Mouse (Mus musculus) forebrain, embryonic 11.5 days (tissue): ENCODE data around the gene Edf1. TPM values are rescaled to one million over a fixed set of nuclear protein-coding genes. Genes with fewer than 3 reads are reported as not detected.

ENCODE experiments used
- ATAC-seq: fragments of 200-750 bp; cut with Nextera tagmentation; replicated peaks from 2 replicates; pipeline ENCODE4 v1.8.0; 2017; ENCODE audit warnings: moderate TSS enrichment; ENCODE audit not compliant: low FRiP score
- DNase-seq: peaks from one replicate; pipeline ENCODE4 v3.0.0-alpha.2; 2017; ENCODE audit warnings: low spot score
- H3K27ac ChIP-seq: fragments of 300-500 bp; sonication (generic); 2 replicates; pipeline ENCODE4 v1.5.1; 2014; ENCODE audit warnings: low read depth, low read length
- H3K27me3 ChIP-seq: fragments of 300-500 bp; sonication (generic); 2 replicates; pipeline ENCODE4 v1.6.1; 2014; ENCODE audit warnings: mild to moderate bottlenecking, low read length, mixed read lengths; ENCODE audit not compliant: control insufficient read depth, insufficient read depth
- H3K36me3 ChIP-seq: fragments of 300-500 bp; sonication (generic); 2 replicates; pipeline ENCODE4 v1.6.1; 2014; ENCODE audit warnings: mild to moderate bottlenecking, low read length, moderate library complexity, mixed read lengths; ENCODE audit not compliant: control insufficient read depth, insufficient read depth
- H3K4me1 ChIP-seq: fragments of 300-500 bp; sonication (generic); replicated peaks from 2 replicates; pipeline ENCODE4 v1.6.1; 2014; ENCODE audit warnings: low read length, mixed read lengths; ENCODE audit not compliant: control insufficient read depth, insufficient read depth
- H3K4me2 ChIP-seq: fragments of 300-500 bp; sonication (generic); 2 replicates; pipeline ENCODE4 v1.6.1; 2014; ENCODE audit warnings: low read depth, mild to moderate bottlenecking, low read length, moderate library complexity, mixed read lengths; ENCODE audit not compliant: severe bottlenecking
- H3K4me3 ChIP-seq: fragments of 300-500 bp; sonication (generic); 2 replicates; pipeline ENCODE4 v1.5.1; 2014; ENCODE audit warnings: low read depth, low read length
- H3K9ac ChIP-seq: fragments of 300-500 bp; sonication (generic); 2 replicates; pipeline ENCODE4 v1.6.1; 2014; ENCODE audit warnings: low read length
- H3K9me3 ChIP-seq: fragments of 300-500 bp; sonication (generic); 2 replicates; pipeline ENCODE4 v1.6.1; 2016; ENCODE audit warnings: low read length, mixed read lengths; ENCODE audit not compliant: control insufficient read depth
- WGBS: fragments of 180-500 bp; shearing (Covaris S2); extraction: QIAGEN DNeasy Blood & Tissue Kit; methylation state at CpG from one replicate; pipeline ENCODE4 v1.1.7; 2014; 5-methylcytosine and 5-hydroxymethylcytosine counted together
- polyA plus RNA-seq: library from polyadenylated mRNA; unstranded; fragments of >200 nt; fragmentation: Nextera tagmentation; extraction: Ambion mirVana; gene quantifications from 2 replicates; pipeline ENCODE4 v1.2.1, GENCODE M21; 2014

The Edf1 gene
- polyA plus RNA-seq, 1 experiment from 2014 or later: 371 TPM

- no peak overlapping the region for H3K4me3 ChIP-seq
- H3K4me2 ChIP-seq: no peak overlapping the region
- WGBS: 77% methylated on average over 1 of the region's 1 CpGs
- no peak overlapping the region for H3K27ac ChIP-seq
- H3K9ac ChIP-seq: no peak overlapping the region
- H3K4me1 ChIP-seq: peaks cover 9% of the 10 kb centered on the region
- DNase-seq (no peak), ATAC-seq (no peak)
- H3K36me3 ChIP-seq: peaks cover 9% of the 10 kb centered on the region; the same call in 1 of the 2 replicates
- H3K27me3 ChIP-seq: no peaks in the 10 kb centered on the region
- H3K9me3 ChIP-seq: no peaks in the 10 kb centered on the region
Measured at GRCm38 (mm10) chr2:25556296-25556695, 1.4 kb upstream of the Edf1 start.

DNA sequence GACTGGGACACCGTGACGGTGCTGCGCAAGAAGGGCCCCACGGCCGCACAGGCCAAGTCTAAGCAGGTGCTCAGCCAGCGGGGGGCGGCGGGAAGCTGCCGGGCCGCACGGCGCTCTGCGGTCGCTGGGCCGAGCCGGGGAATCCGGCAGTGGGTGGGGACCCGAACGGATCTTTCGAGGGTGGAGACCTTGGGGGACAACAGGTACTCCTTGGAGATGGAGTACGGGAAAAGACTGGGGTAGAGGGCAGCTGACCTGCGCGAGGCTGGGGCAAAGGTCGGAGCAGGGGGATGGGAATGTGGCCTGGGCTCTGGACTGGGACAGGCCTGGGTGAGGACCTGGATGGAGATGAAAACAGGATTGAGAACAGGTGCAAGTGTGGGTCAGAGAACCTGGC, 315 bp downstream of the Edf1 start:
- Histone ChIP-seq H3K4me1 (peaks cover 9% of the 10 kb centered on the region), H3K27ac (0 out of 2 replicates have a peak overlapping the region, but pooled peaks have one; percentile 18), H3K4me2 (peak overlapping the region; percentile 98), H3K4me3 (peak overlapping the region; percentile 94), H3K9me3 (no peaks in the 10 kb centered on the region), H3K27me3 (no peaks in the 10 kb centered on the region), H3K9ac (peak overlapping the region; percentile 87), H3K36me3 (peaks cover 18% of the 10 kb centered on the region; the same call in 1 of the 2 replicates)
- ATAC-seq (peak; percentile 47), DNase-seq (peak; percentile 66)
- under 1% methylated on average over 24 of the region's 24 CpGs for WGBS

DNA sequence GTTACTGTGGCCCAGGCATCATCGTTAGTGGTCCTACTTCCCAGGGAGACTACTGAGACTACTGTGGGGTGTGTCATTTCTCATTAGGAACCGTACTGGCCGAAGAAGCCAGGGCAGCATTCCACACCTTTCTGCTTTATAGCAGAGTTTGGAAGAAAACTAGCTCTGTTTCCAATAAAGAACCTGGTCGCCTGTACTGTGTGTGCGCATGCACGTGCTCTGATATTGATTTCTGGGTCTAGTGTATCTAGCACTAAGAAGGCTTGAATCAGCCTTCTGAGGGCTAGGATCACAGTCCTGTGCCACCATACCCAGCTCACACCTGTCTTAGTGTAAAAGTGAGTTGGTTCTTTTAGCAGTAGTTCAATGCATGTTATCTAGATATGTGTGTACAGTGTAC, 1.1 kb downstream of the Edf1 start:
- Histone ChIP-seq H3K36me3 (peaks cover 21% of the 10 kb centered on the region; the same call in 1 of the 2 replicates), H3K9ac (peak overlapping the region; percentile 87), H3K4me2 (peak overlapping the region; percentile 98), H3K27me3 (no peaks in the 10 kb centered on the region), H3K4me1 (peaks cover 9% of the 10 kb centered on the region), H3K9me3 (no peaks in the 10 kb centered on the region), H3K27ac (no peak overlapping the region), H3K4me3 (peak overlapping the region; percentile 94)
- no peak for ATAC-seq
- 76% methylated on average over 6 of the region's 6 CpGs for WGBS
- no peak for DNase-seq

- Histone ChIP-seq H3K27me3 (no peaks in the 10 kb centered on the region), H3K9ac (no peak overlapping the region), H3K9me3 (no peaks in the 10 kb centered on the region), H3K36me3 (peaks cover 21% of the 10 kb centered on the region; the same call in 1 of the 2 replicates), H3K4me1 (peaks cover 9% of the 10 kb centered on the region), H3K4me2 (no peak overlapping the region), H3K27ac (no peak overlapping the region), H3K4me3 (no peak overlapping the region)
- WGBS: 94% methylated on average over 8 of the region's 8 CpGs
- no peak for DNase-seq
- ATAC-seq: no peak
Measured at GRCm38 (mm10) chr2:25560551-25560950, 2.9 kb downstream of the Edf1 start.

DNA sequence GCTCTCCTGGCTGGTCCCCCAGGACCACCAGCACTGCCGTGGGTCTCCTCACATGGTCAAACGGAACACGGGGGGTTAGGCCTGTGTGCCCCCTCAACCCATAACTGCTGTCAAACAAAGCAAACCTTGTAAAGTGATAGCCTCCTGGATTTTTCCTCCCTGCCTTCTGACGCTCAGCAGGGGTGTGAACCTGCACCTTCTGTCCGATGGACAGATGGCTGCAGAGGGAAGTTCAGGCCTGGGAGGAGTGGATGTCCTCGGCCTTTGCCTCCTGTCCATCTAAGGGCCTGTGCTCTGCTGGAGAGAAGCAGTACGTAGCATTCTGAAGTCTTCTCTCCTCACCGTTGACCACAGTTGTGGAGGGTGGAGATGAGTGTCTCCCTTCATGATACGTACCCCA, 4.3 kb downstream of the Edf1 start:
- no peaks in the 10 kb centered on the region for H3K27me3 ChIP-seq
- H3K27ac ChIP-seq: no peak overlapping the region
- H3K36me3 ChIP-seq: peaks cover 23% of the 10 kb centered on the region; the same call in 1 of the 2 replicates
- 88% methylated on average over 9 of the region's 9 CpGs for WGBS
- no peak overlapping the region for H3K4me3 ChIP-seq
- H3K9ac ChIP-seq: no peak overlapping the region
- DNase-seq (no peak), ATAC-seq (no peak)
- H3K4me2 ChIP-seq: no peak overlapping the region
- H3K9me3 ChIP-seq: no peaks in the 10 kb centered on the region
- H3K4me1 ChIP-seq: peaks cover 9% of the 10 kb centered on the region

DNA sequence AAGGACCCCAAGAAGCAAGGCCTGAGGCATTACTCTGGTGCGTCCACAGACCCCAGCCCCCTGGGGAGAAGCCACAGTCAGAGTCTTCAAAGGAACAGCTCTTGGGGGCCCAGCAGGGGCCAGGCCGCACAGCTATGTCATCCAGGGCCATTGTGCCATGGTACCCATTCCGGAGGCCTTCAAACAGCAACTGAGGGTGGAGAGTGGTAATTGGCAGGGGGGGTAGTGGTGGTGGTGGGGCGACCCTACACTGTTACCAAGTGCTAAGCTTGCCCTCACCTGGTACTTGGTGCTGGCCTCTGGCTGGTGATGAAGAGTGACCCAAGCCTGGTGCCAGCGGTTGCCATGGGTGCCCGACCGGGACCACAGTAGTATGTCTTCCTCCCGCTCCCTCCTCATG, 8.1 kb downstream of the Edf1 start:
- ATAC-seq: no peak
- Histone ChIP-seq H3K27ac (no peak overlapping the region), H3K4me3 (no peak overlapping the region), H3K27me3 (no peaks in the 10 kb centered on the region), H3K4me2 (no peak overlapping the region), H3K4me1 (no peaks in the 10 kb centered on the region), H3K9me3 (no peaks in the 10 kb centered on the region), H3K36me3 (peaks cover 20% of the 10 kb centered on the region; the same call in 1 of the 2 replicates), H3K9ac (no peak overlapping the region)
- no peak for DNase-seq
- 88% methylated on average over 8 of the region's 8 CpGs for WGBS

- ATAC-seq (no peak), DNase-seq (no peak)
- Histone ChIP-seq H3K36me3 (peaks cover 11% of the 10 kb centered on the region; the same call in 1 of the 2 replicates), H3K9ac (no peak overlapping the region), H3K27ac (no peak overlapping the region), H3K4me1 (no peaks in the 10 kb centered on the region), H3K4me2 (no peak overlapping the region), H3K9me3 (no peaks in the 10 kb centered on the region), H3K4me3 (no peak overlapping the region), H3K27me3 (no peaks in the 10 kb centered on the region)
- 83% methylated on average over 6 of the region's 6 CpGs for WGBS
Measured at GRCm38 (mm10) chr2:25566558-25566957, 8.9 kb downstream of the Edf1 start.

DNA sequence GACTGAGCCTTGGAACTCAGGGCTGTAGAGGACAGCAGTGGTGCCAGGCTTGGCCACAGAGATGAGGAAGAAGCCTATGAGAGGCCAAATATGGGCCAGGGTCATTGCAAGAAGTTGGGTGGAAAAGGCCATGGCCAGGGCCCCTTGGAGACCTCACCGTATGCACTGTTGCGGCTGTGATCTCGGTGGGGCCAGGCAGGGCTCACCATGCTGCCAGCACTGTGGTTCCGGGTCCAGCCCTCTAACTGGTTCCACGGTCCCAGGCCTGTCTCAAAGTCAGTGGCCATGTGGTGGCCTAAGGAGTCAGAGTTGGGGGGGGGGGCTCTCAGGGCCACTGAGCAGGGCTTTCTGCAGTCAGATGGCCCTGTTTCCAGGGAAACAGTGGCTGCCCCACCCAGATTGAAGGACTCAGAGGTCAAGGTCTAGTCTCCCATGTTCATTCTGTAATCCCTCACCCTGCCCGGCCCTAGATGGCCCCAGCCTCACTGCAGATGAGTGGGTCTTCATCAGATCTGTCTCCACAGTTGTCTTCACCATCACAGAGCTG, 10.9 kb downstream of the Edf1 start:
- Histone ChIP-seq H3K27me3 (no peaks in the 10 kb centered on the region), H3K4me1 (peaks cover 1% of the 10 kb centered on the region; the same call in 1 of the 2 replicates), H3K9me3 (no peaks in the 10 kb centered on the region), H3K4me3 (no peak overlapping the region), H3K4me2 (no peak overlapping the region), H3K36me3 (peaks cover 2% of the 10 kb centered on the region; the same call in 1 of the 2 replicates), H3K9ac (no peak overlapping the region), H3K27ac (no peak overlapping the region)
- DNase-seq (no peak), ATAC-seq (no peak)
- 92% methylated on average over 6 of the region's 6 CpGs for WGBS

DNA sequence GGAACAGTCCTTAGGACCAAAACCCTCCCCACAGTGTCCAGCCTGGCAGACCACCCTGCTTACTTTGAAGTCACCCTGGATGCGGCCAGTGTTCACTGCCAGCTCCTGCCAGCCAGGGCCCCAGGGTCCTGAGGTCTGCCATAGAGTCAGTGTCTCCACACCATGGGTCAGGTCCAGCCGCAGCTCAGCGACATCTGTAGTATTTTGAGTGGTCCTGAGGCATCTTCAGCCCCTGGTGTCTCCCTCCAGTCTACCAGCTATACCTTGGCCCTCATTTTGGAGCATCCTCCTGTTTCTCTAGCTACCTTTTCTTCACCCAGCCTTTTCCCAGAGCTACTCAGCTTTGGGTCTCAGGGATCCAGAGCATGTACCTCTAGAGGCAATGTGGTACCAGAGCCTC, 11.7 kb downstream of the Edf1 start:
- peaks cover 7% of the 10 kb centered on the region; the same call in 1 of the 2 replicates for H3K4me1 ChIP-seq
- no peak for DNase-seq
- H3K4me2 ChIP-seq: no peak overlapping the region
- H3K4me3 ChIP-seq: no peak overlapping the region
- ATAC-seq: no peak
- H3K36me3 ChIP-seq: 0 out of 2 replicates have a peak, but pooled peaks cover 2% of the 10 kb centered on the region
- no peak overlapping the region for H3K27ac ChIP-seq
- H3K9ac ChIP-seq: no peak overlapping the region
- WGBS: 87% methylated on average over 3 of the region's 3 CpGs
- H3K9me3 ChIP-seq: no peaks in the 10 kb centered on the region
- no peaks in the 10 kb centered on the region for H3K27me3 ChIP-seq
